In genomic region chr3:96262979-96263550, GRCm38 (mm10) we compare ENCODE assay signal across 8 mouse cellular contexts. TPM values are rescaled to one million over a fixed set of nuclear protein-coding genes. Genes with fewer than 3 reads are reported as not detected.
A peak's percentile ranks its signal among the peaks of the same experiment; 100 is the strongest.
DNase-seq lines count a peak whose midpoint lies in the region; ATAC-seq and TF ChIP-seq lines count a peak whose summit lies in the region.

Gene Hist2h4, minus strand, starts transcription at chr3:96263311.

- H3K27ac ChIP-seq in ES-E14 (ENCODE audit: insufficient read depth, low read depth, low read length, poor library complexity, severe bottlenecking): peak within 1 kb of the TSS; percentile 96
- H3K27ac ChIP-seq in forebrain, embryonic 14.5 days (ENCODE audit: low read depth, low read length): peak within 1 kb of the TSS; percentile 98
- peak within 1 kb of the TSS; percentile 99 for H3K27ac ChIP-seq in liver, postnatal 0 days (ENCODE audit: low read depth)
- H3K27ac ChIP-seq in neural tube, embryonic 13.5 days (replicated peaks): peak within 1 kb of the TSS; percentile 98

- intact Hi-C loops in heart, postnatal 14 days (cut with DNase I): loop anchor here (1.0 to 2.0 kb wide), 2 partner anchors 16 to 43 kb away; partner anchors contain the start of genes Hist2h2ac and Hist2h3c1

- peak within 1 kb of the TSS; percentile 84 for H3K4me2 ChIP-seq in forebrain, embryonic 14.5 days (ENCODE audit: low read length)
- H3K4me2 ChIP-seq in liver, postnatal 0 days (ENCODE audit: low read depth, low read length): peak within 1 kb of the TSS; percentile 82
- peak within 1 kb of the TSS; percentile 83 for H3K4me2 ChIP-seq in neural tube, embryonic 13.5 days

- peak within 1 kb of the TSS; percentile 56 to 74 for H3K4me3 ChIP-seq in ES-E14 (ENCODE audit: insufficient read depth in 1 of 2, low read depth in 1 of 2, low read length in 2 of 2, poor library complexity in 1 of 2, severe bottlenecking in 1 of 2)
- peak within 1 kb of the TSS; percentile 55 for H3K4me3 ChIP-seq in forebrain, embryonic 14.5 days (ENCODE audit: low read depth, low read length)
- peak within 1 kb of the TSS; percentile 70 for H3K4me3 ChIP-seq in liver, postnatal 0 days (ENCODE audit: low read depth, low read length)
- peak within 1 kb of the TSS; percentile 61 for H3K4me3 ChIP-seq in neural tube, embryonic 13.5 days

- H3K36me3 ChIP-seq in ES-E14 (ENCODE audit: control insufficient read depth, insufficient read depth, low read length, poor library complexity, severe bottlenecking): no peaks in the 10 kb centered on the region
- H3K36me3 ChIP-seq in forebrain, embryonic 14.5 days (ENCODE audit: control insufficient read depth, insufficient read depth, low read length): no peaks in the 10 kb centered on the region
- H3K36me3 ChIP-seq in liver, postnatal 0 days (replicated peaks; ENCODE audit: insufficient read depth, low read length): no peaks in the 10 kb centered on the region
- H3K36me3 ChIP-seq in neural tube, embryonic 13.5 days: no peaks in the 10 kb centered on the region

- H3K9me3 ChIP-seq in ES-E14 (ENCODE audit: control insufficient read depth, insufficient read depth, low read depth, low read length): no peaks in the 10 kb centered on the region
- no peaks in the 10 kb centered on the region for H3K9me3 ChIP-seq in forebrain, embryonic 14.5 days (replicated peaks; ENCODE audit: control insufficient read depth, low read length)
- no peaks in the 10 kb centered on the region for H3K9me3 ChIP-seq in liver, postnatal 0 days (ENCODE audit: low read length)
- H3K9me3 ChIP-seq in neural tube, embryonic 13.5 days: no peaks in the 10 kb centered on the region

- DNase-seq in ES-E14 (ENCODE audit: low read depth, low spot score): peak; percentile 93
- DNase-seq in cerebellum, adult 11 months: peak; percentile 96
- peak; percentile 98 for DNase-seq in forebrain, embryonic 14.5 days (ENCODE audit: low spot score)
- DNase-seq in heart, postnatal 14 days: peak; percentile 92 to 96
- peak; percentile 98 for DNase-seq in layer of hippocampus, adult 11-12 months (ENCODE audit: low spot score)
- peak; percentile 96 for DNase-seq in liver, postnatal 0 days
- peak; percentile 96 for DNase-seq in telencephalon, adult 2 months (ENCODE audit: low read depth, low spot score)

- in situ Hi-C loops in ES-E14 (cut with MboI; ENCODE audit: low sequenced_read_pairs in 2 of 2, unreplicated experiment in 2 of 2): no loop called here

- ATAC-seq in forebrain, embryonic 14.5 days: peak; percentile 93
- peak; percentile 86 for ATAC-seq in liver, postnatal 0 days
- ATAC-seq in neural tube, embryonic 13.5 days (ENCODE audit: low read depth): peak; percentile 88

- H3K4me1 ChIP-seq in ES-E14 (ENCODE audit: control insufficient read depth in 2 of 2, insufficient read depth in 2 of 2, low read length in 2 of 2, poor library complexity in 1 of 2): peaks cover 0 to 5% of the 10 kb centered on the region in 2 experiments; a peak in 2 of 4 replicates
- H3K4me1 ChIP-seq in forebrain, embryonic 14.5 days (ENCODE audit: control insufficient read depth, insufficient read depth, low read length): peaks cover 18% of the 10 kb centered on the region
- H3K4me1 ChIP-seq in liver, postnatal 0 days (ENCODE audit: insufficient read depth): peaks cover 32% of the 10 kb centered on the region
- peaks cover 36% of the 10 kb centered on the region for H3K4me1 ChIP-seq in neural tube, embryonic 13.5 days (replicated peaks)

- peak within 1 kb of the TSS; percentile 90 for H3K9ac ChIP-seq in ES-E14 (ENCODE audit: insufficient read depth, low read depth, low read length, poor library complexity, severe bottlenecking)
- H3K9ac ChIP-seq in forebrain, embryonic 14.5 days (ENCODE audit: low read length): peak within 1 kb of the TSS; percentile 86
- peak within 1 kb of the TSS; percentile 91 for H3K9ac ChIP-seq in liver, postnatal 0 days (replicated peaks)
- H3K9ac ChIP-seq in neural tube, embryonic 13.5 days: peak within 1 kb of the TSS; percentile 90

- no peaks in the 10 kb centered on the region for H3K27me3 ChIP-seq in forebrain, embryonic 14.5 days (replicated peaks; ENCODE audit: control insufficient read depth, insufficient read depth, low read length)
- H3K27me3 ChIP-seq in liver, postnatal 0 days (ENCODE audit: insufficient read depth, low read length): no peaks in the 10 kb centered on the region
- no peaks in the 10 kb centered on the region for H3K27me3 ChIP-seq in neural tube, embryonic 13.5 days

- WGBS in forebrain, embryonic 14.5 days: 0% methylated on average over 40 of the region's 40 CpGs
- WGBS in liver, postnatal 0 days (ENCODE audit: insufficient replicate concordance): under 1% methylated on average over 40 of the region's 40 CpGs
- under 1% methylated on average over 40 of the region's 40 CpGs for WGBS in neural tube, embryonic 13.5 days

- TF ChIP-seq CTCF in liver, postnatal 0 days (IDR thresholded peaks at IDR 0.05; ENCODE audit: low read depth): peak; percentile 66

- TF ChIP-seq EP300 in liver, postnatal 0 days (IDR thresholded peaks at IDR 0.05; ENCODE audit: low read depth): peak; percentile 96

TF ChIP-seq in ES-E14, 5 proteins besides CTCF, POLR2A, EP300 and RAD21:
- TF ChIP-seq CHD2 (IDR thresholded peaks at IDR 0.05; ENCODE audit: low read depth, low read length): no peak
- peak; percentile 69 for TF ChIP-seq ZNF384 (IDR thresholded peaks at IDR 0.05; ENCODE audit: low read depth, low read length)
- no peak for TF ChIP-seq MAFK (IDR thresholded peaks at IDR 0.05; ENCODE audit: insufficient read depth, low read depth, low read length)
- TF ChIP-seq ZC3H11A (IDR thresholded peaks at IDR 0.05; ENCODE audit: borderline replicate concordance, low read depth, low read length): no peak
- peak; percentile 59; the same call in 1 of the 2 replicates for TF ChIP-seq HCFC1 (IDR thresholded peaks at IDR 0.05; ENCODE audit: borderline replicate concordance, insufficient read depth, low read length)

RNA-seq across cellular contexts. Expression of gene Hist2h4, which starts in this region (rescaled TPM):
- 46.0 TPM in 2 replicates for total RNA-seq in ES-E14 (2012; rRNA removed)
- polyA plus RNA-seq in forebrain, embryonic 14.5 days (2014; fragmentation: Nextera tagmentation; extraction: Ambion mirVana): 3.8 and 8.1 TPM in 2 replicates
- total RNA-seq in heart, postnatal 14 days (2021): 10 to 100 TPM; 26.0 to 42.3 TPM
- polyA plus RNA-seq in liver, postnatal 0 days (2015; fragmentation: Nextera tagmentation; extraction: Ambion mirVana): 40.3 and 56.7 TPM in 2 replicates
- polyA plus RNA-seq in neural tube, embryonic 13.5 days (2015; fragmentation: Nextera tagmentation; extraction: Ambion mirVana): 3.3 and 3.5 TPM in 2 replicates

Comparison
In these comparisons a context has a peak if more than half of its experiments do, and no peak if none do; other contexts are left out.
1. Peak in every context shown above with its lines: DNase-seq, ATAC-seq, H3K4me3 ChIP-seq and H3K27ac ChIP-seq.